Mouse (Mus musculus) intestine, embryonic 14.5 days (tissue): ENCODE results near the gene Erich3. TPM values are rescaled to one million over a fixed set of nuclear protein-coding genes. Genes with fewer than 3 reads are reported as not detected.

Source experiments
- ATAC-seq: fragments of 200-750 bp; cut with Nextera tagmentation; replicated peaks from 2 replicates; pipeline ENCODE4 v1.8.0; 2017; ENCODE audit warnings: low read depth, moderate number of reproducible peaks, moderate TSS enrichment, moderate library complexity; ENCODE audit not compliant: low FRiP score, low TSS enrichment
- DNase-seq: peaks from one replicate; pipeline ENCODE4 v3.0.0-alpha.2; 2018; ENCODE audit warnings: low spot score
- H3K27ac ChIP-seq: fragments of 300-500 bp; sonication (generic); 2 replicates; pipeline ENCODE4 v1.5.1; 2014; ENCODE audit warnings: low read depth, mild to moderate bottlenecking, control low read depth
- H3K27me3 ChIP-seq: fragments of 300-500 bp; sonication (generic); replicated peaks from 2 replicates; pipeline ENCODE4 v1.6.1; 2014; ENCODE audit warnings: low read length, control low read depth; ENCODE audit not compliant: control insufficient read depth, insufficient read depth
- H3K36me3 ChIP-seq: fragments of 300-500 bp; sonication (generic); 2 replicates; pipeline ENCODE4 v1.6.1; 2014; ENCODE audit warnings: low read length, control low read depth; ENCODE audit not compliant: control insufficient read depth, insufficient read depth
- H3K4me1 ChIP-seq: fragments of 300-500 bp; sonication (generic); replicated peaks from 2 replicates; pipeline ENCODE4 v1.6.1; 2014; ENCODE audit warnings: low read length, control low read depth, mixed read lengths; ENCODE audit not compliant: control insufficient read depth, insufficient read depth
- H3K4me2 ChIP-seq: fragments of 300-500 bp; sonication (generic); 2 replicates; pipeline ENCODE4 v1.6.1; 2014; ENCODE audit warnings: low read length
- H3K4me3 ChIP-seq: fragments of 300-500 bp; sonication (generic); 2 replicates; pipeline ENCODE4 v1.5.1; 2014; ENCODE audit warnings: low read depth, low read length, control low read depth, mixed read lengths
- H3K9ac ChIP-seq: fragments of 300-500 bp; sonication (generic); 2 replicates; pipeline ENCODE4 v1.6.1; 2014; ENCODE audit warnings: mild to moderate bottlenecking, low read length
- H3K9me3 ChIP-seq: fragments of 300-500 bp; sonication (generic); 2 replicates; pipeline ENCODE4 v1.6.1; 2016; ENCODE audit warnings: low read length, control low read depth; ENCODE audit not compliant: control insufficient read depth
- WGBS: fragments of 180-500 bp; shearing (Covaris S2); extraction: QIAGEN DNeasy Blood & Tissue Kit; methylation state at CpG from one replicate; pipeline ENCODE4 v1.1.7; 2014; 5-methylcytosine and 5-hydroxymethylcytosine counted together
- polyA plus RNA-seq: library from polyadenylated mRNA; unstranded; fragments of >200 nt; fragmentation: Nextera tagmentation; extraction: Ambion mirVana; gene quantifications from 2 replicates; pipeline ENCODE4 v1.2.1, GENCODE M21; 2014

Gene Erich3
- polyA plus RNA-seq, 1 experiment from 2014 or later = 0.09 TPM

- no peak overlapping the region for H3K4me2 ChIP-seq
- DNase-seq (no peak), ATAC-seq (no peak)
Observed at GRCm38 (mm10) chr3:154800888-154801429, 137.3 kb downstream of the Erich3 start.

GRCm38 (mm10) chr3:154806626-154807025, 143.0 kb downstream of the Erich3 start:
- Histone ChIP-seq H3K9ac (no peak overlapping the region), H3K9me3 (no peaks in the 10 kb centered on the region), H3K27me3 (no peaks in the 10 kb centered on the region), H3K4me2 (no peak overlapping the region), H3K36me3 (no peaks in the 10 kb centered on the region), H3K4me3 (no peak overlapping the region), H3K27ac (no peak overlapping the region), H3K4me1 (0 out of 2 replicates have a peak, but pooled peaks cover 3% of the 10 kb centered on the region)
- no peak for ATAC-seq
- 26% methylated on average over 7 of the region's 7 CpGs for WGBS
- DNase-seq = peak; percentile 67

More at GRCm38 (mm10) chr3:154800888-154801429, 137.3 kb downstream of the Erich3 start:
- no peaks in the 10 kb centered on the region for H3K27me3 ChIP-seq
- H3K4me3 ChIP-seq = no peak overlapping the region
- H3K9me3 ChIP-seq = no peaks in the 10 kb centered on the region
- no peak overlapping the region for H3K9ac ChIP-seq
- H3K4me1 ChIP-seq = no peaks in the 10 kb centered on the region
- 55% methylated on average over 8 of the region's 8 CpGs for WGBS
- H3K27ac ChIP-seq = no peak overlapping the region
- no peaks in the 10 kb centered on the region for H3K36me3 ChIP-seq

DNA sequence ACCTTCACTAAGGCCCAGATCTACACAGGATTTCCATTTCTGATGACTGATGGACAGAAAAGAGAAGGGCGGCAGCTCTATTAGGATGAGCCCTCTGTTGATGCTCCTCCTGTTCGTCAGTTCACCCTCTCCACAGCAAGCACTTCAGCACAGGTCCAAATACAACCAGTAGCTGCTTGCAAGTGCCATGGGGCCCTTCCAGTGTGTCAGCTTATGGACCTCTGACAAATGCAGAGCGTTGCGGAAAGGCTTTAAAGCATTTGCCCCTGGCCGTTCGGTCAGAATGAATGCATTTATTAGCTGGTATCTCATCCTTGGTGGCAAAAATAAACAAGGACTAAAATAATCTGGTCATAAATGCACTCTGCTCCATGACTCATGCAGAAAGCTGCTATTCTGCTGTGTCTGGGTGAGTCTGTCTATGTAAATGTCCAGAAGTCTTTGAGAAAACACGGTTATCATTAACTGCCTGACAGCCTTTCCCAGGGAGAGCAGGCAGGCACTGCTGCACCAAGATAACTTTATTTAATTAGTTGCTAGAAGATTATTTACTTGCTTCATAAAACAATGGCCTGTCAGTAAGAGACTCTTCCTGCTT, 146.7 kb downstream of the Erich3 start:
- peak; percentile 66; the same call in 1 of the 2 replicates for ATAC-seq
- 45% methylated on average over 7 of the region's 7 CpGs for WGBS

DNA sequence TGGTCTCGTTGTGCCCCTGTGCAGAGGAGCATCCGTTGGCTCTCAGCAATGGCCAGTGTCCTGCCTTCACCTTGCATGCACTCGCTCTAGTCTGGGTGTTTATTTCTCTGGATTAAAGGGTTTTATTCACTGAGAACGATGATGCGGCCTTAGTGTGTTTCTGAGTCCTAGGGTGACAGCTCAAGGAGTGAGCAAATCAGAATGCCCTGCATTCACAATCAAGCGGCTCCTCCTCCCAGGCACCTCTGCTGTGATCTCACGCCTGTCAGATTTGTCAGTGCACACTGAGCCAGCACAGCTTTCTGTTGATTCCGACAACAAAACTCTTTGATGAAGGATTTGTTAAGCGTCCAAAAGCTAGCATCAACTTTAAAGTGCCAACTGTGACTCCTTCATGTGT, 147.6 kb downstream of the Erich3 start:
- no peak overlapping the region for H3K4me3 ChIP-seq
- ATAC-seq (no peak), DNase-seq (no peak)
- no peaks in the 10 kb centered on the region for H3K36me3 ChIP-seq
- no peaks in the 10 kb centered on the region for H3K27me3 ChIP-seq
- no peak overlapping the region for H3K27ac ChIP-seq
- no peak overlapping the region for H3K4me2 ChIP-seq
- 0 out of 2 replicates have a peak, but pooled peaks cover 3% of the 10 kb centered on the region for H3K4me1 ChIP-seq
- 41% methylated on average over 9 of the region's 9 CpGs for WGBS
- no peak overlapping the region for H3K9ac ChIP-seq
- no peaks in the 10 kb centered on the region for H3K9me3 ChIP-seq

More for the DNA sequence above, 146.7 kb downstream of the Erich3 start:
- H3K27me3 ChIP-seq = no peaks in the 10 kb centered on the region
- H3K9ac ChIP-seq = no peak overlapping the region
- H3K4me2 ChIP-seq = no peak overlapping the region
- 0 out of 2 replicates have a peak, but pooled peaks cover 3% of the 10 kb centered on the region for H3K4me1 ChIP-seq
- DNase-seq = no peak
- H3K36me3 ChIP-seq = no peaks in the 10 kb centered on the region
- no peak overlapping the region for H3K4me3 ChIP-seq
- H3K9me3 ChIP-seq = no peaks in the 10 kb centered on the region
- H3K27ac ChIP-seq = no peak overlapping the region

DNA sequence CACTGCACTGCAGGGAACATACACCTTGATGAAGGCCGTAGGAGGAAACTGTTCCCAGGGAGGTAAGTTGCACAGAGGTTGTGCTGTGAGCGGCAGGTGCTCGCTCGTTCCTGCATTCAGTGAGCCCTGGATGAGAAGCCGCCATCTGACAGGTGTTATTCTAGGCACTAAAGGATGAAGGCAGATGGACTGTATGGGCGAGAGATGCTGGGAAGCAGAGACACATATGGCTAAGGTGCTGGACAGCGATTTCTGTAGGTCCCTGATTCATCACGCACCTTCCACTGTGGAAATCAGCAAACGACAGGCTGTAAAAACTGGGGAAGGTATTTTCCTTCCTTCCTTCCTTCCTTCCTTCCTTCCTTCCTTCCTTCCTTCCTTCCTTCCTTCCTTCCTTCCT, 148.2 kb downstream of the Erich3 start:
- no peaks in the 10 kb centered on the region for H3K36me3 ChIP-seq
- H3K9ac ChIP-seq = no peak overlapping the region
- ATAC-seq (no peak), DNase-seq (no peak)
- no peaks in the 10 kb centered on the region for H3K27me3 ChIP-seq
- H3K27ac ChIP-seq = no peak overlapping the region
- H3K4me2 ChIP-seq = no peak overlapping the region
- 65% methylated on average over 9 of the region's 9 CpGs for WGBS
- H3K4me3 ChIP-seq = no peak overlapping the region
- H3K4me1 ChIP-seq = 0 out of 2 replicates have a peak, but pooled peaks cover 2% of the 10 kb centered on the region
- H3K9me3 ChIP-seq = no peaks in the 10 kb centered on the region

DNA sequence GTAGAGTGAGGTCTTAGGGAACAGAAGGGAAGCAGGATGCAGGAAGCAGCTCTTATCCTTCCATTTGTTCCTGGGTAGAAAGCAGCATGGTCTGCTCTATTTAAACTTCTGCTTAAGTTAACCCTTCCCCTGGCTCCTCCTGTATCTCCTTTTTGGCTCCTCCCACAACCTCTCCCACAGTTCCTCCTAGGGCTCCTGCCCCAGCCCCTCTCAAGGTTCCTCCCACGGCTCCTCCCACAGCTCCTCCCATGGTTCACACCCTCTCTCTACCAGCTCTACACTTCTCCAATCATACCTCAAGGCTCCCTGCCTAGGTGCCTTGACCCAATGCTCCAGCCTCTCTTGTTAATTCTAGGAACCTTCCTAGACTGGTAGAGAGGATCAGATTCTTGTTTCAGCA, 149.2 kb downstream of the Erich3 start:
- Histone ChIP-seq H3K4me3 (no peak overlapping the region), H3K27me3 (no peaks in the 10 kb centered on the region), H3K9ac (no peak overlapping the region), H3K4me2 (no peak overlapping the region), H3K36me3 (no peaks in the 10 kb centered on the region), H3K4me1 (no peaks in the 10 kb centered on the region), H3K27ac (no peak overlapping the region), H3K9me3 (no peaks in the 10 kb centered on the region)
- no peak for ATAC-seq
- 33% methylated on average over 1 of the region's 1 CpGs for WGBS
- no peak for DNase-seq

GRCm38 (mm10) chr3:154815606-154816005, 151.9 kb downstream of the Erich3 start:
- ATAC-seq (no peak), DNase-seq (no peak)
- Histone ChIP-seq H3K9me3 (no peaks in the 10 kb centered on the region), H3K27me3 (no peaks in the 10 kb centered on the region), H3K4me3 (no peak overlapping the region), H3K36me3 (no peaks in the 10 kb centered on the region), H3K4me2 (no peak overlapping the region), H3K9ac (no peak overlapping the region), H3K27ac (no peak overlapping the region), H3K4me1 (no peaks in the 10 kb centered on the region)
- WGBS = 63% methylated on average over 2 of the region's 2 CpGs

- H3K27ac ChIP-seq = no peak overlapping the region
- ATAC-seq (no peak), DNase-seq (no peak)
- H3K4me1 ChIP-seq = no peaks in the 10 kb centered on the region
- H3K9me3 ChIP-seq = no peaks in the 10 kb centered on the region
- H3K27me3 ChIP-seq = no peaks in the 10 kb centered on the region
- 69% methylated on average over 3 of the region's 3 CpGs for WGBS
- H3K36me3 ChIP-seq = no peaks in the 10 kb centered on the region
- no peak overlapping the region for H3K4me3 ChIP-seq
- no peak overlapping the region for H3K9ac ChIP-seq
- no peak overlapping the region for H3K4me2 ChIP-seq
Observed at GRCm38 (mm10) chr3:154816231-154816630, 152.6 kb downstream of the Erich3 start.
